Mouse (Mus musculus): ENCODE results near the gene Lmod3. TPM values are rescaled to one million over a fixed set of nuclear protein-coding genes. Genes with fewer than 3 reads are reported as not detected.
"Not testable (repeated sequence)": the region's sequence is repeated elsewhere in the genome, so short reads cannot be mapped to it uniquely, and the experiment has no call there.

Lmod3 gene
- total and polyA plus RNA-seq, 3 experiments: 26.3 to 63.0 (median 50.1) TPM

GRCm38 (mm10) chr6:97265240-97265639, 12.7 kb upstream of the Lmod3 start:
- 57% methylated on average over 8 of the region's 8 CpGs for WGBS
- Histone ChIP-seq H3K36me3 (ENCODE audit: control insufficient read depth, insufficient read depth, low read length) (no peaks in the 10 kb centered on the region; the same call in 1 of the 2 replicates), H3K4me1 (ENCODE audit: control insufficient read depth, insufficient read depth, low read length) (peaks cover 3% of the 10 kb centered on the region; the same call in 1 of the 2 replicates), H3K79me2 (replicated peaks; ENCODE audit: control insufficient read depth, insufficient read depth, low read length) (no peaks in the 10 kb centered on the region), H3K27ac (peak overlapping the region; percentile 87), H3K4me3 (no peak overlapping the region), H3K9ac (ENCODE audit: low read depth, low read length) (peak overlapping the region; percentile 60; the same call in 1 of the 2 replicates), H3K27me3 (ENCODE audit: control insufficient read depth, insufficient read depth, low read length) (no peaks in the 10 kb centered on the region)
- DNase-seq: peak in 1 of 2 experiments; percentile 69
- intact Hi-C loops (cut with DNase I): no loop called here
- TF ChIP-seq EP300 (IDR thresholded peaks at IDR 0.05; ENCODE audit: insufficient read depth, low read depth, low read length) (peak; percentile 89), POLR2A (IDR thresholded peaks at IDR 0.05; ENCODE audit: insufficient read depth, low read depth, low read length) (peak; percentile 64), CTCF (IDR thresholded peaks at IDR 0.05) (no peak)

GRCm38 (mm10) chr6:97263750-97264149, 11.2 kb upstream of the Lmod3 start:
- H3K9ac ChIP-seq (ENCODE audit: low read depth, low read length); intact Hi-C loops (cut with DNase I); H3K79me2 ChIP-seq (replicated peaks; ENCODE audit: control insufficient read depth, insufficient read depth, low read length); DNase-seq; H3K36me3 ChIP-seq (ENCODE audit: control insufficient read depth, insufficient read depth, low read length); H3K27ac ChIP-seq; H3K27me3 ChIP-seq (ENCODE audit: control insufficient read depth, insufficient read depth, low read length); H3K4me3 ChIP-seq; H3K4me1 ChIP-seq (ENCODE audit: control insufficient read depth, insufficient read depth, low read length): not testable (repeated sequence)
- peak; percentile 51 for TF ChIP-seq CTCF (IDR thresholded peaks at IDR 0.05)

GRCm38 (mm10) chr6:97262229-97262628, 9.7 kb upstream of the Lmod3 start:
- TF ChIP-seq EP300 (IDR thresholded peaks at IDR 0.05; ENCODE audit: insufficient read depth, low read depth, low read length): no peak
- no peak for TF ChIP-seq CTCF (IDR thresholded peaks at IDR 0.05)
- no peak for TF ChIP-seq POLR2A (IDR thresholded peaks at IDR 0.05; ENCODE audit: insufficient read depth, low read depth, low read length)
- 73% methylated on average over 4 of the region's 4 CpGs for WGBS
- intact Hi-C loops (cut with DNase I): no loop called here
- no peaks in the 10 kb centered on the region for H3K79me2 ChIP-seq (replicated peaks; ENCODE audit: control insufficient read depth, insufficient read depth, low read length)
- no peak overlapping the region for H3K4me3 ChIP-seq
- H3K27ac ChIP-seq: no peak overlapping the region
- DNase-seq: no peak
- H3K36me3 ChIP-seq (ENCODE audit: control insufficient read depth, insufficient read depth, low read length): no peaks in the 10 kb centered on the region; the same call in none of the 2 replicates
- H3K9ac ChIP-seq (ENCODE audit: low read depth, low read length): no peak overlapping the region
- no peaks in the 10 kb centered on the region for H3K27me3 ChIP-seq (ENCODE audit: control insufficient read depth, insufficient read depth, low read length)
- H3K4me1 ChIP-seq (ENCODE audit: control insufficient read depth, insufficient read depth, low read length): peaks cover 3% of the 10 kb centered on the region; the same call in 1 of the 2 replicates

GRCm38 (mm10) chr6:97259926-97260325, 7.4 kb upstream of the Lmod3 start:
- H3K27me3 ChIP-seq (ENCODE audit: control insufficient read depth, insufficient read depth, low read length); H3K9ac ChIP-seq (ENCODE audit: low read depth, low read length); H3K4me3 ChIP-seq; H3K36me3 ChIP-seq (ENCODE audit: control insufficient read depth, insufficient read depth, low read length); intact Hi-C loops (cut with DNase I); H3K27ac ChIP-seq; H3K4me1 ChIP-seq (ENCODE audit: control insufficient read depth, insufficient read depth, low read length); H3K79me2 ChIP-seq (replicated peaks; ENCODE audit: control insufficient read depth, insufficient read depth, low read length); DNase-seq: not testable (repeated sequence)
- 93% methylated on average over 2 of the region's 2 CpGs for WGBS

- WGBS: 76% methylated on average over 1 of the region's 1 CpGs
- H3K4me1 ChIP-seq (ENCODE audit: control insufficient read depth, insufficient read depth, low read length): peaks cover 1% of the 10 kb centered on the region; the same call in 1 of the 2 replicates
- peak in 1 of 2 experiments; percentile 38 for DNase-seq
- H3K4me3 ChIP-seq: no peak overlapping the region
- TF ChIP-seq EP300 (IDR thresholded peaks at IDR 0.05; ENCODE audit: insufficient read depth, low read depth, low read length): no peak
- TF ChIP-seq CTCF (IDR thresholded peaks at IDR 0.05): no peak
- no peak for TF ChIP-seq POLR2A (IDR thresholded peaks at IDR 0.05; ENCODE audit: insufficient read depth, low read depth, low read length)
- no peaks in the 10 kb centered on the region for H3K27me3 ChIP-seq (ENCODE audit: control insufficient read depth, insufficient read depth, low read length)
- peak overlapping the region; percentile 32 for H3K27ac ChIP-seq
- intact Hi-C loops (cut with DNase I): no loop called here
- no peaks in the 10 kb centered on the region for H3K79me2 ChIP-seq (replicated peaks; ENCODE audit: control insufficient read depth, insufficient read depth, low read length)
- no peak overlapping the region for H3K9ac ChIP-seq (ENCODE audit: low read depth, low read length)
- no peaks in the 10 kb centered on the region; the same call in 1 of the 2 replicates for H3K36me3 ChIP-seq (ENCODE audit: control insufficient read depth, insufficient read depth, low read length)
These were observed 5.9 kb upstream of the Lmod3 start for GRCm38 (mm10) chr6:97258489-97258888.

- intact Hi-C loops (cut with DNase I): loop anchor here (5.0 kb wide), 2 partner anchors 40 to 490 kb away; partner anchors contain the start of gene Arl6ip5
- peak in 1 of 2 experiments; percentile 19 for DNase-seq
- peak overlapping the region; percentile 61 for H3K9ac ChIP-seq (ENCODE audit: low read depth, low read length)
- 0 out of 2 replicates have a peak, but pooled peaks cover 1% of the 10 kb centered on the region for H3K4me1 ChIP-seq (ENCODE audit: control insufficient read depth, insufficient read depth, low read length)
- H3K79me2 ChIP-seq (replicated peaks; ENCODE audit: control insufficient read depth, insufficient read depth, low read length): 0 out of 2 replicates have a peak, but pooled peaks cover 1% of the 10 kb centered on the region
- H3K4me3 ChIP-seq: peak overlapping the region; percentile 40
- no peaks in the 10 kb centered on the region; the same call in 1 of the 2 replicates for H3K36me3 ChIP-seq (ENCODE audit: control insufficient read depth, insufficient read depth, low read length)
- peak overlapping the region; percentile 87 for H3K27ac ChIP-seq
- TF ChIP-seq EP300 (IDR thresholded peaks at IDR 0.05; ENCODE audit: insufficient read depth, low read depth, low read length) (no peak), CTCF (IDR thresholded peaks at IDR 0.05) (no peak), POLR2A (IDR thresholded peaks at IDR 0.05; ENCODE audit: insufficient read depth, low read depth, low read length) (no peak)
- no peaks in the 10 kb centered on the region for H3K27me3 ChIP-seq (ENCODE audit: control insufficient read depth, insufficient read depth, low read length)
- WGBS: 23% methylated on average over 5 of the region's 5 CpGs
These were observed 473 bp downstream of the Lmod3 start for GRCm38 (mm10) chr6:97252086-97252485.

All from heart, adult 2 months (tissue).